Mouse (Mus musculus): Measurements from ENCODE around the gene Adgrd1. TPM values are rescaled to one million over a fixed set of nuclear protein-coding genes. Genes with fewer than 3 reads are reported as not detected.

The Adgrd1 gene
- polyA plus RNA-seq, 1 experiment from 2014 or later, result 0.03 TPM

GRCm38 (mm10) chr5:129066541-129067230, 29.9 kb upstream of the Adgrd1 start:
- H3K36me3 ChIP-seq, result no peaks in the 10 kb centered on the region
- H3K4me3 ChIP-seq, result no peak overlapping the region
- peaks cover 3% of the 10 kb centered on the region; the same call in 1 of the 2 replicates for H3K4me1 ChIP-seq
- ATAC-seq (ENCODE audit: insufficient number of reproducible peaks, insufficient read depth, low FRiP score, low TSS enrichment), result no peak
- H3K4me2 ChIP-seq (replicated peaks), result no peak overlapping the region
- H3K9me3 ChIP-seq, result no peaks in the 10 kb centered on the region
- 88% methylated on average over 8 of the region's 8 CpGs for WGBS
- no peak overlapping the region for H3K9ac ChIP-seq
- no peaks in the 10 kb centered on the region for H3K27me3 ChIP-seq
- H3K27ac ChIP-seq, result no peak overlapping the region

- H3K4me2 ChIP-seq (replicated peaks), result no peak overlapping the region
- no peak overlapping the region for H3K27ac ChIP-seq
- H3K9ac ChIP-seq, result no peak overlapping the region
- H3K36me3 ChIP-seq, result no peaks in the 10 kb centered on the region
- H3K27me3 ChIP-seq, result no peaks in the 10 kb centered on the region
- no peaks in the 10 kb centered on the region for H3K9me3 ChIP-seq
- no peak for ATAC-seq (ENCODE audit: insufficient number of reproducible peaks, insufficient read depth, low FRiP score, low TSS enrichment)
- H3K4me3 ChIP-seq, result no peak overlapping the region
- WGBS, result 82% methylated on average over 13 of the region's 13 CpGs
- peaks cover 3% of the 10 kb centered on the region; the same call in 1 of the 2 replicates for H3K4me1 ChIP-seq
Observed at GRCm38 (mm10) chr5:129067231-129067834, 29.2 kb upstream of the Adgrd1 start.

GRCm38 (mm10) chr5:129071761-129072280, 24.7 kb upstream of the Adgrd1 start:
- WGBS, result 75% methylated on average over 14 of the region's 14 CpGs
- Histone ChIP-seq H3K27me3 (no peaks in the 10 kb centered on the region), H3K4me2 (replicated peaks) (no peak overlapping the region), H3K27ac (no peak overlapping the region), H3K4me1 (no peaks in the 10 kb centered on the region), H3K9ac (no peak overlapping the region), H3K36me3 (no peaks in the 10 kb centered on the region), H3K4me3 (no peak overlapping the region), H3K9me3 (no peaks in the 10 kb centered on the region)
- ATAC-seq (ENCODE audit: insufficient number of reproducible peaks, insufficient read depth, low FRiP score, low TSS enrichment), result no peak

DNA sequence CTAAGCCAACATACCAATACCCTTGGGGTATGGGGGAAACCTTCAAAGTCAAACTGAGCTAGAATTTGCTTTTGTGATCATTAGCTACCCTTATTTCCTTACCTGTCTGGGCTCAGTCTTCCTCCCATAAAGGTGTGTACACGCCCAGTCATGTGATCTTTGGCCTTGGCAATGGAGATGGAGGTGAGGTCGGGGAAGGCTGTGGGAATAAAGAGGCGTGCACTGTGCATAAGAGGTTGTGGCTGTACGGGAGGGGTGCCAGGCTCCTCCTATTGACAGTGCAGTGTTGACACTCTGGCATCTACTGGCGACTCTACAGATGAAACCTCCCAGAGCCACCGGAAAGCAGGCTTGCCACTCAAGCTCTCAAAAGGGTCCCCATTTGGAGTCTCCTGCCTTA, 23.1 kb upstream of the Adgrd1 start:
- Histone ChIP-seq H3K4me3 (no peak overlapping the region), H3K27ac (no peak overlapping the region), H3K4me1 (no peaks in the 10 kb centered on the region), H3K4me2 (replicated peaks) (no peak overlapping the region), H3K9ac (no peak overlapping the region), H3K36me3 (no peaks in the 10 kb centered on the region), H3K9me3 (no peaks in the 10 kb centered on the region), H3K27me3 (no peaks in the 10 kb centered on the region)
- 69% methylated on average over 6 of the region's 6 CpGs for WGBS
- ATAC-seq (ENCODE audit: insufficient number of reproducible peaks, insufficient read depth, low FRiP score, low TSS enrichment), result no peak

DNA sequence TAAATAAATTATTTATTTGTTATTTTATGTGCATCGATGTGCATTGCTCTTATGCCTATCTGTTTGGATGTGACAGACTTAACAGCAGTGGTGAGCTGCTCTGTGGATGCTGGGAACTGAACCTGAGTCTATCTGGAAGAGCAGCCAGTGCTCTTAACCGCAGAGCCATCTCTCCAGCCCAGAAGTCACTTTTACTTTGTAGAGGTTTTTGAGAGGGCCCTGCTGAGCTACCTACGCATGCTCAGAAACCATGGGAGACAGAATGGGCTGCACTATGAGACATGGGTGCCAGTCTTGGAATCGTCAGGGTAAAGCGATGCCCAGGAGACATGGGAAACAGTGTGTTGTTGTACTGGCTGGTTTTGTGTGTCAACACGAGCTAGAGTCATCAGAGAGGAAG, 20.5 kb upstream of the Adgrd1 start:
- H3K9ac ChIP-seq, result no peak overlapping the region
- H3K36me3 ChIP-seq, result no peaks in the 10 kb centered on the region
- H3K9me3 ChIP-seq, result no peaks in the 10 kb centered on the region
- no peaks in the 10 kb centered on the region for H3K4me1 ChIP-seq
- 83% methylated on average over 6 of the region's 6 CpGs for WGBS
- no peak overlapping the region for H3K27ac ChIP-seq
- no peak overlapping the region for H3K4me2 ChIP-seq (replicated peaks)
- ATAC-seq (ENCODE audit: insufficient number of reproducible peaks, insufficient read depth, low FRiP score, low TSS enrichment), result no peak
- H3K27me3 ChIP-seq, result no peaks in the 10 kb centered on the region
- no peak overlapping the region for H3K4me3 ChIP-seq

- Histone ChIP-seq H3K27ac (no peak overlapping the region), H3K4me2 (replicated peaks) (no peak overlapping the region), H3K9me3 (no peaks in the 10 kb centered on the region), H3K9ac (no peak overlapping the region), H3K36me3 (no peaks in the 10 kb centered on the region), H3K4me3 (no peak overlapping the region), H3K4me1 (no peaks in the 10 kb centered on the region), H3K27me3 (no peaks in the 10 kb centered on the region)
- 87% methylated on average over 5 of the region's 5 CpGs for WGBS
- ATAC-seq (ENCODE audit: insufficient number of reproducible peaks, insufficient read depth, low FRiP score, low TSS enrichment), result no peak
Observed at GRCm38 (mm10) chr5:129077240-129077639, 19.3 kb upstream of the Adgrd1 start.

GRCm38 (mm10) chr5:129081521-129081920, 15.0 kb upstream of the Adgrd1 start:
- Histone ChIP-seq H3K4me1 (no peaks in the 10 kb centered on the region), H3K36me3 (no peaks in the 10 kb centered on the region), H3K9me3 (no peaks in the 10 kb centered on the region), H3K4me2 (replicated peaks) (no peak overlapping the region), H3K9ac (no peak overlapping the region), H3K4me3 (no peak overlapping the region), H3K27me3 (no peaks in the 10 kb centered on the region), H3K27ac (no peak overlapping the region)
- ATAC-seq (ENCODE audit: insufficient number of reproducible peaks, insufficient read depth, low FRiP score, low TSS enrichment), result no peak
- 79% methylated on average over 7 of the region's 7 CpGs for WGBS

DNA sequence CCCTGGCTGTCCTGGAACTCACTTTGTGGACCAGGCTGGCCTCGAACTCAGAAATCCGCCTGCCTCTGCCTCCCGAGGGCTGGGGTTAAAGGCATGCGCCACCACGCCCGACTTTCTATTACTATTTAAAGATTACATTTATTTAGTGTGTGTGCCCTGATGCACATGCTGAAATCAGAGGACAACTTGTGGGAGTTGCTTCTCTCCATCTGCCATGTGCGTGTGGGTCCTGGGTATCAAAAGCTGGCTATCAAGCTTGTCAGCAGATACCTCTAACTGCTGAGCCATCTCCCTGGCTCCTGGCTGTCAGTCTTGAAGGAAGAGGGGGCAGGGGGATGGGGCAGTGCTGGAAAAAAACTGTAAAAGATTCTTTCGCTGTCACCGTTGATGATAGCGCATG, 11.4 kb upstream of the Adgrd1 start:
- WGBS, result 90% methylated on average over 10 of the region's 10 CpGs
- ATAC-seq (ENCODE audit: insufficient number of reproducible peaks, insufficient read depth, low FRiP score, low TSS enrichment), result no peak
- Histone ChIP-seq H3K27ac (no peak overlapping the region), H3K36me3 (no peaks in the 10 kb centered on the region), H3K9me3 (no peaks in the 10 kb centered on the region), H3K4me2 (replicated peaks) (no peak overlapping the region), H3K27me3 (no peaks in the 10 kb centered on the region), H3K4me3 (no peak overlapping the region), H3K9ac (no peak overlapping the region), H3K4me1 (no peaks in the 10 kb centered on the region)

- no peak overlapping the region for H3K4me2 ChIP-seq (replicated peaks)
- H3K36me3 ChIP-seq, result no peaks in the 10 kb centered on the region
- no peak overlapping the region for H3K4me3 ChIP-seq
- no peak overlapping the region for H3K27ac ChIP-seq
- no peaks in the 10 kb centered on the region for H3K27me3 ChIP-seq
- H3K9ac ChIP-seq, result no peak overlapping the region
- 66% methylated on average over 10 of the region's 10 CpGs for WGBS
- H3K4me1 ChIP-seq, result peaks cover 6% of the 10 kb centered on the region; the same call in 1 of the 2 replicates
- ATAC-seq (ENCODE audit: insufficient number of reproducible peaks, insufficient read depth, low FRiP score, low TSS enrichment), result no peak
- no peaks in the 10 kb centered on the region for H3K9me3 ChIP-seq
Observed at GRCm38 (mm10) chr5:129092345-129093065, 4.0 kb upstream of the Adgrd1 start.

DNA sequence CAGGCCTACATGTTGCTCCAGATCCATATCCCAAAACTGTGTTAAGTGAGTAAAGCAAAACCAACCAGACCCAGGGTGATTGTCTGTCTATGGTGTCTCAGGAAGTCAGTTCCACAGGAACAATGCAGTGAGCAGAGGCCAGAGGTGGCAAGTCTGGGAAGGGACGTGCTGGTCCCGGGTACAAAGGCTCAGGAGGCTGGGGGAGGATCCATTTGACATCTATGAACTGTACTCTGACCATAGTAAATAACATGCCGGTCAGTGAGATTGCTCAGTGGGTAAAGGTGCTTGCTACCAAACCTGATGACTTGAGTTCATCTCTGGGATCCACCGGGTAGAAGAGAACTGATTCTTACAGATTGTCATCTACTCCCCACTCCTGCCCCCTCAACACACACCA, 3.4 kb upstream of the Adgrd1 start:
- Histone ChIP-seq H3K9ac (no peak overlapping the region), H3K36me3 (no peaks in the 10 kb centered on the region), H3K9me3 (no peaks in the 10 kb centered on the region), H3K27me3 (no peaks in the 10 kb centered on the region), H3K4me3 (no peak overlapping the region), H3K4me2 (replicated peaks) (no peak overlapping the region), H3K27ac (no peak overlapping the region), H3K4me1 (peaks cover 6% of the 10 kb centered on the region; the same call in 1 of the 2 replicates)
- no peak for ATAC-seq (ENCODE audit: insufficient number of reproducible peaks, insufficient read depth, low FRiP score, low TSS enrichment)
- 71% methylated on average over 4 of the region's 4 CpGs for WGBS

DNA sequence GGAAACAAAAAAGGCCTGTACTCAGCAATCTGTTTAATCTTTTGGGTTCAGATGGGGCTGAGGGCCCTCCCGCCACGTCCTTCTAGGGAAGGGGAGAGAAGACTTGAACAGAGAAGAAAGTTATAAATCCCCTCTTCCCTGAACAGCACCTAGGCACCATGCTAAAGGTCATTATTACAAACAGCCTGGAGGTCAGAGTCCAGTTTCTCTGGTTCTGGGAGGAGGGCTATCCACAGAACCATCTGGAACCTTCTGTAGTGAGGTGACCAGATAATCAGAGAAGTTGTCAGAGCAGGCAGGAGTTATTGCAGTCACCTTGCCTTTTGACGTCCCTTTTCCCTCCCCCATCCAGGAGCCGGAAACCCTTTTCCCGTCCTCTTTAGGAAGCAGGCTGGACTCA, 2.3 kb upstream of the Adgrd1 start:
- Histone ChIP-seq H3K27me3 (no peaks in the 10 kb centered on the region), H3K4me3 (no peak overlapping the region), H3K9me3 (no peaks in the 10 kb centered on the region), H3K9ac (no peak overlapping the region), H3K4me1 (peaks cover 6% of the 10 kb centered on the region; the same call in 1 of the 2 replicates), H3K36me3 (no peaks in the 10 kb centered on the region), H3K4me2 (replicated peaks) (no peak overlapping the region), H3K27ac (no peak overlapping the region)
- no peak for ATAC-seq (ENCODE audit: insufficient number of reproducible peaks, insufficient read depth, low FRiP score, low TSS enrichment)
- 70% methylated on average over 5 of the region's 5 CpGs for WGBS

DNA sequence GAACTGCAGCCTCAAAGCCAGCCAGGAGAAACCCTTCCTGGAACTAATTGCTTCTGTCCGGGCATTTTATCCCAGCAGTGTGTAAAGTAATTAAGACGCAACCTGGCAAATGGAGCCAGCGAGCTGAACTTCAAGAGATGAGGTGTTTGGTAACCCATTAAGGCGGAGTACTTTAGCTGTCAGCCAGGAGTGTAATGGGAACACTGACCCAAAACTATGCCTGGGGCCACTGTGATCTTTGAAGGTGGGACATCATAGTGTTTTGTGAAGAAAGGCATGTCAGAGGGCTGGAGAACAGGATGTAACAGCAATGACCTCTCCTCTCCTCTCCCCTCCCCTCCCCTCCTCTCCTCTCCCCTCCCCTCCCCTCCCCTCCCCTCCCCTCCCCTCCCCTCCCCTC, 7.5 kb downstream of the Adgrd1 start:
- H3K27me3 ChIP-seq, result no peaks in the 10 kb centered on the region
- H3K9me3 ChIP-seq, result no peaks in the 10 kb centered on the region
- no peak overlapping the region for H3K27ac ChIP-seq
- H3K4me2 ChIP-seq (replicated peaks), result no peak overlapping the region
- no peaks in the 10 kb centered on the region for H3K36me3 ChIP-seq
- 48% methylated on average over 4 of the region's 4 CpGs for WGBS
- H3K4me3 ChIP-seq, result no peak overlapping the region
- H3K4me1 ChIP-seq, result no peaks in the 10 kb centered on the region
- no peak overlapping the region for H3K9ac ChIP-seq
- ATAC-seq (ENCODE audit: insufficient number of reproducible peaks, insufficient read depth, low FRiP score, low TSS enrichment), result no peak

All from embryonic facial prominence, embryonic 12.5 days (tissue).